Mouse (Mus musculus): ENCODE data around the gene Fgr. TPM values are rescaled to one million over a fixed set of nuclear protein-coding genes. Genes with fewer than 3 reads are reported as not detected.

Fgr gene
- polyA plus RNA-seq, 1 experiment from 2014 or later: 0.36 TPM

GRCm38 (mm10) chr4:133007513-133008380 is 33.9 kb downstream of the Fgr start:
- Histone ChIP-seq H3K4me3 (peak overlapping the region; percentile 19; the same call in 1 of the 2 replicates), H3K36me3 (no peaks in the 10 kb centered on the region), H3K9me3 (no peaks in the 10 kb centered on the region), H3K27me3 (ENCODE audit: insufficient read depth, poor library complexity, severe bottlenecking) (peaks cover 6% of the 10 kb centered on the region; the same call in 1 of the 2 replicates), H3K4me1 (peaks cover 40% of the 10 kb centered on the region), H3K27ac (peak overlapping the region; percentile 65)
- 15% methylated on average over 15 of the region's 15 CpGs for WGBS
- DNase-seq (ENCODE audit: low spot score): no peak

GRCm38 (mm10) chr4:133009131-133009530 is 35.2 kb downstream of the Fgr start:
- Histone ChIP-seq H3K27ac (no peak overlapping the region), H3K9me3 (no peaks in the 10 kb centered on the region), H3K27me3 (ENCODE audit: insufficient read depth, poor library complexity, severe bottlenecking) (peaks cover 6% of the 10 kb centered on the region; the same call in 1 of the 2 replicates), H3K36me3 (no peaks in the 10 kb centered on the region), H3K4me3 (no peak overlapping the region), H3K4me1 (peaks cover 40% of the 10 kb centered on the region)
- no peak for DNase-seq (ENCODE audit: low spot score)
- 2% methylated on average over 4 of the region's 4 CpGs for WGBS

- Histone ChIP-seq H3K27me3 (ENCODE audit: insufficient read depth, poor library complexity, severe bottlenecking) (peaks cover 6% of the 10 kb centered on the region; the same call in 1 of the 2 replicates), H3K27ac (no peak overlapping the region), H3K4me1 (peaks cover 46% of the 10 kb centered on the region), H3K4me3 (0 out of 2 replicates have a peak overlapping the region, but pooled peaks have one; percentile 96), H3K36me3 (no peaks in the 10 kb centered on the region), H3K9me3 (no peaks in the 10 kb centered on the region)
- DNase-seq (ENCODE audit: low spot score): no peak
- WGBS: 58% methylated on average over 5 of the region's 5 CpGs
Observed at GRCm38 (mm10) chr4:133009676-133010075, 35.8 kb downstream of the Fgr start.

- Histone ChIP-seq H3K27me3 (ENCODE audit: insufficient read depth, poor library complexity, severe bottlenecking) (peaks cover 6% of the 10 kb centered on the region; the same call in 1 of the 2 replicates), H3K4me3 (peak overlapping the region; percentile 96), H3K27ac (peak overlapping the region; percentile 99), H3K36me3 (no peaks in the 10 kb centered on the region), H3K9me3 (no peaks in the 10 kb centered on the region), H3K4me1 (peaks cover 55% of the 10 kb centered on the region)
- under 1% methylated on average over 17 of the region's 17 CpGs for WGBS
- no peak for DNase-seq (ENCODE audit: low spot score)
Observed at GRCm38 (mm10) chr4:133010611-133011010, 36.7 kb downstream of the Fgr start.

- Histone ChIP-seq H3K27me3 (ENCODE audit: insufficient read depth, poor library complexity, severe bottlenecking) (peaks cover 6% of the 10 kb centered on the region; the same call in 1 of the 2 replicates), H3K4me3 (peak within 1 kb of the TSS; percentile 96), H3K27ac (peak within 1 kb of the TSS; percentile 99), H3K36me3 (no peaks in the 10 kb centered on the region), H3K4me1 (peaks cover 61% of the 10 kb centered on the region), H3K9me3 (no peaks in the 10 kb centered on the region)
- DNase-seq (ENCODE audit: low spot score): peak; percentile 96
- 1% methylated on average over 66 of the region's 66 CpGs for WGBS
Observed at GRCm38 (mm10) chr4:133011028-133011820, 37.3 kb downstream of the Fgr start, which contains the start of gene Ahdc1. Gene Ahdc1, plus strand, starts transcription at chr4:133011260.

GRCm38 (mm10) chr4:133011821-133012775 is 38.2 kb downstream of the Fgr start:
- peak overlapping the region; percentile 99 for H3K27ac ChIP-seq
- no peak for DNase-seq (ENCODE audit: low spot score)
- peak overlapping the region; percentile 96 for H3K4me3 ChIP-seq
- no peaks in the 10 kb centered on the region for H3K36me3 ChIP-seq
- H3K4me1 ChIP-seq: peaks cover 70% of the 10 kb centered on the region
- H3K27me3 ChIP-seq (ENCODE audit: insufficient read depth, poor library complexity, severe bottlenecking): peaks cover 6% of the 10 kb centered on the region; the same call in 1 of the 2 replicates
- no peaks in the 10 kb centered on the region for H3K9me3 ChIP-seq
- WGBS: under 1% methylated on average over 83 of the region's 84 CpGs

GRCm38 (mm10) chr4:133012776-133013265 is 38.9 kb downstream of the Fgr start:
- Histone ChIP-seq H3K27ac (peak overlapping the region; percentile 99), H3K27me3 (ENCODE audit: insufficient read depth, poor library complexity, severe bottlenecking) (peaks cover 6% of the 10 kb centered on the region; the same call in 1 of the 2 replicates), H3K4me3 (peak overlapping the region; percentile 96), H3K9me3 (no peaks in the 10 kb centered on the region), H3K36me3 (no peaks in the 10 kb centered on the region; the same call in 1 of the 2 replicates), H3K4me1 (peaks cover 70% of the 10 kb centered on the region)
- WGBS: under 1% methylated on average over 17 of the region's 17 CpGs
- DNase-seq (ENCODE audit: low spot score): no peak

GRCm38 (mm10) chr4:133013266-133013891 is 39.5 kb downstream of the Fgr start:
- peaks cover 4% of the 10 kb centered on the region; the same call in 1 of the 2 replicates for H3K36me3 ChIP-seq
- peak overlapping the region; percentile 96 for H3K4me3 ChIP-seq
- no peaks in the 10 kb centered on the region for H3K9me3 ChIP-seq
- DNase-seq (ENCODE audit: low spot score): no peak
- peak overlapping the region; percentile 99 for H3K27ac ChIP-seq
- 7% methylated on average over 17 of the region's 18 CpGs for WGBS
- H3K4me1 ChIP-seq: peaks cover 70% of the 10 kb centered on the region
- H3K27me3 ChIP-seq (ENCODE audit: insufficient read depth, poor library complexity, severe bottlenecking): peaks cover 6% of the 10 kb centered on the region; the same call in 1 of the 2 replicates

- Histone ChIP-seq H3K4me1 (peaks cover 74% of the 10 kb centered on the region), H3K9me3 (no peaks in the 10 kb centered on the region), H3K4me3 (peak overlapping the region; percentile 96), H3K27ac (peak overlapping the region; percentile 99), H3K36me3 (peaks cover 6% of the 10 kb centered on the region; the same call in 1 of the 2 replicates), H3K27me3 (ENCODE audit: insufficient read depth, poor library complexity, severe bottlenecking) (peaks cover 6% of the 10 kb centered on the region; the same call in 1 of the 2 replicates)
- WGBS: 38% methylated on average over 5 of the region's 5 CpGs
- no peak for DNase-seq (ENCODE audit: low spot score)
Observed at GRCm38 (mm10) chr4:133014088-133014487, 40.2 kb downstream of the Fgr start.

GRCm38 (mm10) chr4:133014896-133015709 is 41.2 kb downstream of the Fgr start:
- H3K27ac ChIP-seq: peak overlapping the region; percentile 78

More at GRCm38 (mm10) chr4:133014896-133015709, 41.2 kb downstream of the Fgr start:
- peaks cover 77% of the 10 kb centered on the region for H3K4me1 ChIP-seq
- DNase-seq (ENCODE audit: low spot score): no peak
- peaks cover 12% of the 10 kb centered on the region; the same call in 1 of the 2 replicates for H3K36me3 ChIP-seq
- WGBS: 32% methylated on average over 10 of the region's 10 CpGs
- no peaks in the 10 kb centered on the region for H3K9me3 ChIP-seq
- peaks cover under 1% of the 10 kb centered on the region; the same call in 1 of the 2 replicates for H3K27me3 ChIP-seq (ENCODE audit: insufficient read depth, poor library complexity, severe bottlenecking)
- peak overlapping the region; percentile 40 for H3K4me3 ChIP-seq

Data from heart, embryonic 10.5 days (tissue).